Mouse (Mus musculus): ENCODE results near the gene Tead1. TPM values are rescaled to one million over a fixed set of nuclear protein-coding genes. Genes with fewer than 3 reads are reported as not detected.
A peak's percentile ranks its signal among the peaks of the same experiment; 100 is the strongest.

Gene Tead1
- not detected in 2 replicates for polyA plus RNA-seq (2012; ENCODE audit: insufficient read depth, insufficient read length, low replicate concordance, missing spikeins)

DNA sequence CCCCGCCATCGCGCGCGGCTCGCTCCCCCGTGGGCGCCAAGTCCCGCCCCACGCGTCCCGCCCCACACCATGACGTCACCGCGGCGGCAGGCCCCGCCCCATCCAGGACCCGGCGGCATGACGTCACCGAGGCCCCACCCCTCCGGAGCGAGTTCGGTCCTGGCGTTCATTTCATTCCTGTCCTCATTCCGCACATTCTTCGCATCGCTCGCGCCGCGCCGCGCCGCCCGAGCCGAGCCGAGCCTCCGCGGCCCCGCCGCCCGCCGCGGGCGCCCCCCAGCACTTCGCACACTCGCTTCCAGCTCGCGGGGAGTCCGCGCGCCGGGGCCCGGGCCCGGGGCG lies at the start of gene Tead1:
Tead1 (plus strand) TSS at position 148 of the 342 bp plus-strand sequence.
- Histone ChIP-seq H3K27ac (ENCODE audit: insufficient read depth, low read depth, low read length) (peak within 1 kb of the TSS; percentile 48), H3K4me3 (ENCODE audit: insufficient read depth, low read depth, low read length) (peak within 1 kb of the TSS; percentile 71), H3K4me1 (ENCODE audit: control insufficient read depth, insufficient read depth, low read length) (peaks cover 6% of the 10 kb centered on the region)
- TF ChIP-seq CTCF (IDR thresholded peaks at IDR 0.05; ENCODE audit: insufficient read depth, low read depth, low read length) (no peak), POLR2A (IDR thresholded peaks at IDR 0.05; ENCODE audit: insufficient read depth, low read depth, low read length) (peak; percentile 53)
- WGBS, result under 1% methylated on average over 57 of the region's 57 CpGs

DNA sequence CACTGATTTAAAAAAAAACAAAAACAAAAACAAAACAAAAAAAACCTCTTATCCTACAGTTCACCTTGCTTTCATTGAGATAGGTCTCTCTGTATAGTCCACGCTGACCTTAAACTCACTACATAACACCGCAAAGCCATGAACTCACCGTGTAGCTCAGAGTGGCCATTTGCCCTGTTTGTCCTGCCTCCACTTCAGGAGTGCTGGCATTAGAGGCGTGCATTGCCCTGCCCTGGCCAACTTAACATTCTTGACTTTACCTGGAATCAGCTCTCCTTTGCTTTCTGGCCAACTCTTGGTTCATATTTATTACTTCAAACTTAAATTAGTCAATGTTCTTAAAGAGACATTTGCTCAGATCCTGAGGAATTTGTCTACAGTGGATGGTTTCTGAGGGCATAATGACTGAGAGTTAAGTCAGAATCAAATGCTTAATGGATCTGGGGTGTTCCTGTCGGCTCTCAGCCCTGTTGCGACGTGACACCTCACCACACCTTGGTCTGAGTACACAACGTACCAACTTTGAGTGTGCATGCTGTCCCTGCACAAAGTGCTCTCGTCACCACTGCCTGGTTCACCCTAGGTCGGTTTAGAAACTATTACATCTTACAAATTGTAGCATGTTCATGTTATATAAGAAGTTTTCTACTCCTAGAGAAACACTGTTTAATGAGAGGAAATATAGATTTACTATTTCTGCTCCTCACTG lies 44.5 kb upstream of the Tead1 start:
- Histone ChIP-seq H3K4me1 (ENCODE audit: control insufficient read depth, insufficient read depth, low read length) (no peaks in the 10 kb centered on the region), H3K27ac (ENCODE audit: insufficient read depth, low read depth, low read length) (no peak overlapping the region), H3K4me3 (ENCODE audit: insufficient read depth, low read depth, low read length) (no peak overlapping the region)
- 93% methylated on average over 10 of the region's 10 CpGs for WGBS
- TF ChIP-seq POLR2A (IDR thresholded peaks at IDR 0.05; ENCODE audit: insufficient read depth, low read depth, low read length) (no peak), CTCF (IDR thresholded peaks at IDR 0.05; ENCODE audit: insufficient read depth, low read depth, low read length) (no peak)

DNA sequence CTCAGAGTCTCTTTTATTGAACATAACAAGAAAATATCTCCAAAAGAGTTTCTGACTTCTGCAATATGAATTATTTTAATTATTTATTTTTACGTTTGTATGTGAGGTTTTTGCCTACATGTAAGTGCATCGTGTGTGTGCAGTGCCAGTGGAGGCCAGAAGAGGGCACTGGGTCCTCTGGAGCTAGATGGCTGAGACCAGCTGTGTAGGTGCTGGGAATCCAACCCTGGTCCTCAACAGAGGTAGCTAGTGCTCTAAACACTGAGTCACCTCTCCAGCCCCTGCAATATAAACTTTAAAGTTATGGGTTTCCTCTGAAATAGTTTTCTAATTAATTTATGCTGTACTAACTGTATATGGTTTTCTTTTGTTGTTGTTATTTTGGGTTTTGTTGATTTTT lies 43.2 kb upstream of the Tead1 start:
- WGBS, result 91% methylated on average over 2 of the region's 2 CpGs
- Histone ChIP-seq H3K27ac (ENCODE audit: insufficient read depth, low read depth, low read length) (no peak overlapping the region), H3K4me3 (ENCODE audit: insufficient read depth, low read depth, low read length) (no peak overlapping the region), H3K4me1 (ENCODE audit: control insufficient read depth, insufficient read depth, low read length) (no peaks in the 10 kb centered on the region)
- no peak for TF ChIP-seq POLR2A (IDR thresholded peaks at IDR 0.05; ENCODE audit: insufficient read depth, low read depth, low read length)
- TF ChIP-seq CTCF (IDR thresholded peaks at IDR 0.05; ENCODE audit: insufficient read depth, low read depth, low read length), result no peak

DNA sequence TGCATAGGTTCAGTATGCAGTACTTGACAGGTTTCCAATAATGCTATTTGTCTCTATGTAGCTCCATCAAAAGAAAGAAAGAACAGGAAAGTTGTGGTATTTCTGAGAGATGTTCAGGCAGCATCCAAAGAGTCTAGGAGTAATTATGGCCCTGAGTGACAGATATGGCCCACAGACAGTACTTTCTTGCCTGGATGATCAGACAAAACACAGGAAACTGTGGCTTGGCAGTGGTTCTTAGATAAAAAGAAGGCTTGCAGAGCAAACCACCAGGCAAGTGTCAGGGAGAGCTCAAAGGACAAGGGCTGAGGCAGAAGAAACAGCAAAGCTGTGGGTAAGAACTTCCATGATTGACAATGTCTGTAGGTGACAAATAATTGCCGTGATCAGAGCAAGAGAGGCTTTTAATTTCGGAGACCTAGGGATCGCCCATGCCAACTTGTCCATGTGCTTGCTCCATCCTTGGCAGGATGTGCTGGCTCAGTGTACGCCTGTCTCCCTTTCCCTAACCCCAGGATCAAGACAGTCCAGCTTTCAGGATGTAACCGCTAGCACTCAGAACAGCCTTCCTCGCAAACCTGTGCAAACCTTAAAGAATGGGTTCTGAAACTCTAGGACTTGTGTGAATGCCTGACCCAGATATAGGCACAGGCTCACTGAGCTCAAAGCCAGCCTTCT lies 35.1 kb upstream of the Tead1 start:
- H3K27ac ChIP-seq (ENCODE audit: insufficient read depth, low read depth, low read length), result no peak overlapping the region
- H3K4me1 ChIP-seq (ENCODE audit: control insufficient read depth, insufficient read depth, low read length), result peaks cover 2% of the 10 kb centered on the region; the same call in 1 of the 2 replicates
- no peak overlapping the region for H3K4me3 ChIP-seq (ENCODE audit: insufficient read depth, low read depth, low read length)
- TF ChIP-seq POLR2A (IDR thresholded peaks at IDR 0.05; ENCODE audit: insufficient read depth, low read depth, low read length) (no peak), CTCF (IDR thresholded peaks at IDR 0.05; ENCODE audit: insufficient read depth, low read depth, low read length) (no peak)
- 85% methylated on average over 6 of the region's 6 CpGs for WGBS

DNA sequence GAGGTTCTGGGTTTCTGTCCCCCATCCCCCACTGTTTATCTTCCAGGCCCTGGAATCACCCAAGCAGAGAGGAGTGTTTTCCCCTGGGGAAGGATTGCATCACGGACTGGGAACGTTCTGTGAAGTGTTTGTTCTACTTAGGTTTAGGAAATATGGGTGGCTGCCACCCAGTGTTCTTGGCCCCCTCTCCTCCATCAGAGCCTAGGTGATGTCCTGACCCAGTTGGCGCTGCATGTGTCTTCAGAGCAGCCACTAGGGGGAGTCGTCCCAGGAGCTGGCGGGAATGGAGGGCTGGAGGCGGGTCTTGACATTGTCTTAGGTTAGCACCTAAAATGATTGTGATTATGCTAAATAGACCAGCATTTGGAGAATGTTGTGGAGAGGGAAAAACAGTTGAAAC lies 34.4 kb upstream of the Tead1 start:
- TF ChIP-seq POLR2A (IDR thresholded peaks at IDR 0.05; ENCODE audit: insufficient read depth, low read depth, low read length), result no peak
- no peak overlapping the region for H3K4me3 ChIP-seq (ENCODE audit: insufficient read depth, low read depth, low read length)
- peaks cover 2% of the 10 kb centered on the region; the same call in 1 of the 2 replicates for H3K4me1 ChIP-seq (ENCODE audit: control insufficient read depth, insufficient read depth, low read length)
- WGBS, result 89% methylated on average over 6 of the region's 6 CpGs
- H3K27ac ChIP-seq (ENCODE audit: insufficient read depth, low read depth, low read length), result no peak overlapping the region

DNA sequence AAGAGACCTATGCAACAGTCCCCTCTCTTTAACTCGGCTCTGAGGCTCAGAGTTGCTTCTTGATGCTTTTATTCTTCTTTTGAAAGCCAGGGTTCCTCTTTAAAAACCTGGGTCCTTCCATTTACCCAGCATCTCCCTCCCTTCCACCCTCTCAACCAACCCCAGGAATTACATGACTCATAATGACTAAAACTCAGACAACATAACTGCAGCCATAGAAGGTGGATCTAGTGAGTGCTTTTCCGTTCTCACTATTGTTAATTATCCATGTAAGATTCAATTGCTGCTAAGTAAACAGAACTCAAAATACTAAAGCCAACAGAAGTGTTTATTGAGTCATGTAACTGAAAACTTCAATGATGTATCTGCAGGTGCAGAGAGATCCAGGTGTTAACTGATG lies 33.4 kb upstream of the Tead1 start:
- 31% methylated on average over 2 of the region's 2 CpGs for WGBS
- Histone ChIP-seq H3K4me3 (ENCODE audit: insufficient read depth, low read depth, low read length) (no peak overlapping the region), H3K27ac (ENCODE audit: insufficient read depth, low read depth, low read length) (peak overlapping the region; percentile 51; the same call in 1 of the 2 replicates)

DNA sequence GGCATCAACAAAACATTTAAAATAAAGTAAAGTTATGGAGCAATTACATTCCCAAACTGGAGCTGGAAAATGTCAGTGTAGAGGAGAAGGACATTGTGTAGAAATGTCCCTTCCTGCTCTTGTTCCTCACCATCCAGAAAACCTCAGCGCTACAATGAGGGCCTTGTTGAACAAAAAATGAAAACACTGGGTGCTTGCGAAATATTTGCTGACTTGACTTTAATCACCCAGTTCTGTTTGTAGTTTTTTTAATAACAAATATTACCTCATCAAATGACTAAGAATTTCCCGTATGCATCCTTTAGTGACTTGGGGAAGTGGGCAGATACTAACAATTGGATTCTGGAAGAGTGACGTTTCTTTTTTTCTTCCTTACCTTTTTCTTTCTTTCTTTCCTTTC lies 31.7 kb upstream of the Tead1 start:
- WGBS, result 94% methylated on average over 4 of the region's 4 CpGs
- Histone ChIP-seq H3K4me1 (ENCODE audit: control insufficient read depth, insufficient read depth, low read length) (peaks cover 2% of the 10 kb centered on the region; the same call in 1 of the 2 replicates), H3K4me3 (ENCODE audit: insufficient read depth, low read depth, low read length) (no peak overlapping the region), H3K27ac (ENCODE audit: insufficient read depth, low read depth, low read length) (no peak overlapping the region)
- TF ChIP-seq POLR2A (IDR thresholded peaks at IDR 0.05; ENCODE audit: insufficient read depth, low read depth, low read length), result no peak

More for the DNA sequence above, 33.4 kb upstream of the Tead1 start:
- H3K4me1 ChIP-seq (ENCODE audit: control insufficient read depth, insufficient read depth, low read length), result peaks cover 2% of the 10 kb centered on the region; the same call in 1 of the 2 replicates
- TF ChIP-seq POLR2A (IDR thresholded peaks at IDR 0.05; ENCODE audit: insufficient read depth, low read depth, low read length) (no peak), CTCF (IDR thresholded peaks at IDR 0.05; ENCODE audit: insufficient read depth, low read depth, low read length) (no peak)

DNA sequence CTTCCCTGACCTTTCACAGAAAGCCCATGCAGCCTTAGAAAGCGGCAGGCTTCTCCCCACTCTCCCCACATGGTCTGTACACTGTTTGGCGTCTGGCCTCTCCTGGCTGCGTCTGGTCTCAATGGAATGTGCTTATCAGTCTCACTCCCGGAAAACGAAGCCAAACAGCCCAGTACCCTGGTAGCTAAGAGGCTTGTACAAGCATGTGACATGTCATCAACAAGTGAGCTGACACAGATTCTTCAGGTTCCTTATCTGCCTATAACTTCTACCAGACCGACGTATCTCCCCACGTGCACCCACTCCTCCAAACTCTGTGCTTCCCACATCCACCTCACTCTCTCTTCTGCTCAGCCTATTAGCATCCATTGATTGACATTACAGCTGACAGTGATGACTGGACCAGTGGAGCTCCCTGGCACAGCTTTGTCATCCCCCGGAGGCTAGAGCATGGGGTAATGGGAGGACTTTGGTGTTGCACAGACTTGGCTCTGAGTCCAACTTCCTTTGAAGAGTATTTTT lies 22.9 kb upstream of the Tead1 start:
- TF ChIP-seq POLR2A (IDR thresholded peaks at IDR 0.05; ENCODE audit: insufficient read depth, low read depth, low read length) (no peak), CTCF (IDR thresholded peaks at IDR 0.05; ENCODE audit: insufficient read depth, low read depth, low read length) (no peak)
- 75% methylated on average over 9 of the region's 9 CpGs for WGBS
- Histone ChIP-seq H3K27ac (ENCODE audit: insufficient read depth, low read depth, low read length) (no peak overlapping the region), H3K4me3 (ENCODE audit: insufficient read depth, low read depth, low read length) (no peak overlapping the region), H3K4me1 (ENCODE audit: control insufficient read depth, insufficient read depth, low read length) (no peaks in the 10 kb centered on the region)

DNA sequence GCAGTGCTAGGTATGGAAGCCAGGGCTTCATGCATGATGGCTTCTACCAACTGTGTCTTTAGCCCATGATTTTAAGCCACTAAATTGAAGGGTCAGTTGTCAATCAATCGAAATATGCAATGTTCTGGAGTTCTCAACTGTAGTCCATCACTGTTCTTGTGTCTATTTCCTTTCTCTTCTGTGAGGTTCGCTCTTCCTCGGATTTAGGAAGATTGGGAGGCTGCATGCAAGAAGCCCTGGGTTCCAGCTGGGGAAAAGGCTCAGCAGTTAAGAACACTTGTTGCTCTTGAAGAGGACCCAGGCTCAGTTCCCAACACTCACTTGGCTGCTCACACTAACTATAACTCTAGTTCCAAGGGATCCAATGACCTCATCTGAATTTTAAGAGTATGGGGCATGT lies 20.2 kb upstream of the Tead1 start:
- Histone ChIP-seq H3K27ac (ENCODE audit: insufficient read depth, low read depth, low read length) (no peak overlapping the region), H3K4me1 (ENCODE audit: control insufficient read depth, insufficient read depth, low read length) (peaks cover 3% of the 10 kb centered on the region), H3K4me3 (ENCODE audit: insufficient read depth, low read depth, low read length) (no peak overlapping the region)
- WGBS, result 89% methylated on average over 3 of the region's 3 CpGs
- no peak for TF ChIP-seq POLR2A (IDR thresholded peaks at IDR 0.05; ENCODE audit: insufficient read depth, low read depth, low read length)
- no peak for TF ChIP-seq CTCF (IDR thresholded peaks at IDR 0.05; ENCODE audit: insufficient read depth, low read depth, low read length)
